Mouse (Mus musculus): ENCODE results near the gene Lamc1. TPM values are rescaled to one million over a fixed set of nuclear protein-coding genes. Genes with fewer than 3 reads are reported as not detected.

The Lamc1 gene
- 31.7 and 36.8 TPM in 2 replicates for polyA plus RNA-seq (2016; fragmentation: Nextera tagmentation; extraction: Ambion mirVana)

DNA sequence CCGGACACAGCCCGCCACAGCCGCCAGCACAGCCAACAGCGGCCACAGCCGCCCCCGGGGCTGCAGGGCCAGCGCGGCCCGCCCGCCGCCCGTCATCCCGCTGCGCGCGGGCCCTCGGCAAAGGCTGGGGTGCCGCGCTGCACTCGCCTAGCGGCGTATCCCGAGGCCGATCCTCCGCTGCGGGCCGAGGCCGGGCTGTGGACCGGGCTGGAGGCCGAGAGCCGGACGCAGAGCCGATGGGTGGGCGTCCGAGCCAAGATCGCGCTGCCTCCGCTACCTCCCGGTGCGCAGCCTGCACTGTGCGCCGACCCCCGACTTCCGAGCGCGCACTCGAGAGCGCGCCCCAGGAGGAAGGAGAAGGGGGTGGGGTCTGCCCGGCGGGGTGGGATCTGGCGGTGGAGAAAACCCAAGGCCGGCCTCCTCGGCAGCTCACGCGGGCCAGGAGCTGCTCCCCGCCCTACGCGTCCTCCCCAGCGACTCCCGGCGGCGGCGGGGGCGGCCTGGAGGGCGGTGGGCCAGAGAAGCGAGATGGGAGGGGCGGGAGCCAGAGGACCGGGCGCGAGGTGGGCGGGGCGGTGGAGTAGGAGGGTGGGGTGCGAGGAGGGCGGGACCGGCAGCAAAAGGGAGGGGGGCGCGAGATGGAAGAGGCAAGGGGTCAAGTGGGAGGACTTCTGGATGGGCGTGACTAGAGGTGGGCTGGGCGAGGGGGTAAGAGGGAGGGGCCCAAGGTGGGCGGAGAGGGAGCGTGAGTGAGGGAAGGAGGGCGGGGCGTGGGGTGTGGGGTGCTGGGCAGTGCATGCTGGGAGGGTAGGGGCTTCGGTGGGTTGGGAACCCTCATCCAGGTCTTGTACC is at the start of gene Lamc1:
Gene Lamc1 (minus strand): TSS at position 343 of the 852 bp plus-strand sequence.
- H3K27ac ChIP-seq = peak within 1 kb of the TSS; percentile 82
- ATAC-seq (ENCODE audit: low FRiP score, low read depth) = peak; percentile 91

DNA sequence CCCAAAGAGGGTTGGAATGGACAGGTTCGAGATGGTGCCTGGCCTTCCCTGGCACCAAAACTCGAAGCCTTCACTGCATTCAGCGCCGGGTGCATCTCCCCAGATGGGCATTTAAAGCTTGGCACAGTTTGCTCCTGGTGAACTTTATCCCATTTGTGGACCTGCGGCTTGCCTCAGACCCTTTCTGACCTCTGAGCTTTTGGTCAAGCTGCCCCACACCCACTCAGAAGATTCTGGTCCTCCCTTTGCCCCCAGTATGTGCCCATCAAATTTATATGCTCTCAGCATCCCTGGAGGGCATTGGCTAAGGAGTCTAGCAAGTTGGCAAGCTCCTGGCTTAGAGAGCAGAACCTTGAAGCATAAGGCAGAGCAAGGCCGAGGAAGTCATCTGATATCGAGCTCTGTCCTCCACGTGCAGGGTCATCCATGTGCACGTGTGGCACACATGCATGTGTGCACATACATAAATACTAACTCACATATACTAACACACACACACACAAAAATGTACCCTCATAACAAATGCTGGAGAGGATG is 48.2 kb upstream of the Lamc1 start:
- H3K9me3 ChIP-seq = no peaks in the 10 kb centered on the region
- ATAC-seq (ENCODE audit: low FRiP score, low read depth) = no peak
- WGBS = 95% methylated on average over 9 of the region's 9 CpGs
- H3K4me3 ChIP-seq = no peak overlapping the region
- H3K4me1 ChIP-seq = no peaks in the 10 kb centered on the region
- H3K9ac ChIP-seq = no peak overlapping the region
- no peak overlapping the region for H3K27ac ChIP-seq
- no peaks in the 10 kb centered on the region for H3K27me3 ChIP-seq (replicated peaks)
- no peaks in the 10 kb centered on the region for H3K36me3 ChIP-seq
- no peak overlapping the region for H3K4me2 ChIP-seq (replicated peaks)

More for the DNA sequence above, at the start of gene Lamc1:
- Histone ChIP-seq H3K9ac (peak within 1 kb of the TSS; percentile 95), H3K27me3 (replicated peaks) (no peaks in the 10 kb centered on the region), H3K4me2 (replicated peaks) (peak within 1 kb of the TSS; percentile 97), H3K9me3 (no peaks in the 10 kb centered on the region), H3K36me3 (no peaks in the 10 kb centered on the region), H3K4me3 (peak within 1 kb of the TSS; percentile 94), H3K4me1 (peaks cover 25% of the 10 kb centered on the region)
- under 1% methylated on average over 77 of the region's 85 CpGs for WGBS

DNA sequence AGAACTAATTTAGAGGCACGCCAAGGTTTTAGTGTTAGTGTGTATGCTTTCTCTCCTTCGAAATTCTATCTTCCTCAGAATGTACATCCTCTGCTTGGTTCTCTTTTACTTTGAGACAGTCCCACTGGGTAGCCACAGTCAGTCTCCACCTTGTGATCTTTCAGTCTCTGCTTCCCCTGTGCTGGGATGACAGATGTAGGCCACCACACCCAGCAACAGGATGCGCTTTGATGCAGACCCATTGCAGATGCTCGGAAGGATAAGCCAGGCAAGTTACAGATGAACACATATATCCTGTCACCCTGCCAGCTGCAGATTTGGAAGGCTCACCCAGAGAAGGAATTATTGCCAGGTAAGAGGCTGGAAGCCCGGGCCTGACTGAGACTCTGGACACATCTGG is 47.2 kb upstream of the Lamc1 start:
- Histone ChIP-seq H3K4me3 (no peak overlapping the region), H3K9me3 (no peaks in the 10 kb centered on the region), H3K4me2 (replicated peaks) (no peak overlapping the region), H3K9ac (no peak overlapping the region), H3K27ac (no peak overlapping the region), H3K27me3 (replicated peaks) (no peaks in the 10 kb centered on the region), H3K36me3 (no peaks in the 10 kb centered on the region), H3K4me1 (no peaks in the 10 kb centered on the region)
- 88% methylated on average over 5 of the region's 5 CpGs for WGBS
- no peak for ATAC-seq (ENCODE audit: low FRiP score, low read depth)

DNA sequence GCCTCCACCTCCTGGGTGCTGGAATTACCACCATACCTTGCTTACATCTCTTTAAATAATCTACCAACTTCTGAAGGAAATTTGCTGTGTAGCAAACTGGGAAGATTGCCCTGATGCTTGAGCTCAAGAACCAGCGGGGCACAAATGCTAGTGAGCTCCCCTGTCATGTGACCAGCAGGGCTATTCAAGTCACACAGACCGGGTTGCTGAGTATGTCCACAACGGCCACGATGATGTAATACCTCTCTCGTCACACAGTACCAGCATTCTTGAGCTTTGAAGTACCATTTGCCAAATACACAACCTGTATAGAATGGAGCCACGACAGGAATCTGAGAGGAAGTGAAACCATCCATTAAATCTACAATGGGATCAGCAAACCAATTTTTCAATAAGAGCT is 46.0 kb upstream of the Lamc1 start:
- ATAC-seq (ENCODE audit: low FRiP score, low read depth) = no peak
- H3K27me3 ChIP-seq (replicated peaks) = no peaks in the 10 kb centered on the region
- H3K4me1 ChIP-seq = no peaks in the 10 kb centered on the region
- H3K4me2 ChIP-seq (replicated peaks) = no peak overlapping the region
- no peak overlapping the region for H3K27ac ChIP-seq
- no peaks in the 10 kb centered on the region for H3K9me3 ChIP-seq
- WGBS = 71% methylated on average over 6 of the region's 6 CpGs
- no peaks in the 10 kb centered on the region for H3K36me3 ChIP-seq
- no peak overlapping the region for H3K9ac ChIP-seq
- H3K4me3 ChIP-seq = no peak overlapping the region

DNA sequence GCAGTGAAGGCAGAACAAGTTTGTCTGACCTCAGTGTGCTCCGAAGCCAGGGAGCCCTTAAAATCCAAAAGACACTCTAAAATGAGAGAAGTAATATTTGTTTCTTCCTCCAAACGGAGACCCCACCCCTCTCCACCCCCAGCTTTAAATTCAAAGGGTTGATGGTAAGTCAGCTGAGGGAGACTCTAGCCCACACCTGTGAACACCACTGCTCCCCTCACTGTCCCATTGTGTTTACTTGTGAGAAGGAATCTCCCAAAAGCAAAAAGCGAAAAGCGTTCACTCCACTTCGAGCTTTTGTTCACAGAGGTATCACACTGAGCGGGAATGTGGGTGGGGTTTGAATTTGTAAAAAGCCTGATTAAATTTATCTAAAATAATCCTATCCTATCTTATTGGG is 43.9 kb upstream of the Lamc1 start:
- Histone ChIP-seq H3K27me3 (replicated peaks) (no peaks in the 10 kb centered on the region), H3K27ac (no peak overlapping the region), H3K4me3 (no peak overlapping the region), H3K4me2 (replicated peaks) (no peak overlapping the region), H3K9ac (no peak overlapping the region), H3K9me3 (no peaks in the 10 kb centered on the region), H3K4me1 (no peaks in the 10 kb centered on the region), H3K36me3 (no peaks in the 10 kb centered on the region)
- no peak for ATAC-seq (ENCODE audit: low FRiP score, low read depth)
- 24% methylated on average over 6 of the region's 6 CpGs for WGBS

DNA sequence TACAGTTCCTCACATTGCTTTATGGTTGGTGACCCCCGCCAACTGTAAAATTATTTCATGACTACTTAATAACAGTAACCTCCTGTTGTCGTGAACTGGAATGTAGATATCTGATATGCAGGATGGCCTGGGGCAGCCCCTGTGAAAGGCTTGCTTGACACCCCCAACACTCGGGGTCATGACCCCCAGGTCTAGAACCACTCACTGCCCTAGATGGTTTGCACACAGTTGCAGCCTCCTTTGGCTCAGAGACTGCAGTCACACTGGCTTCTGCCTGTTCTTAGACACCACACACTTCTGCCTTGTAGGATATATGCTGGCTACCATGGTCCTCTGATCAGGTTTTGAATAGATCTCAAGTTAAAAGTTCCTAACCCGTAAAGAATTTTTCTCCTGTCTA is 41.5 kb upstream of the Lamc1 start:
- H3K27me3 ChIP-seq (replicated peaks) = no peaks in the 10 kb centered on the region
- H3K9ac ChIP-seq = no peak overlapping the region
- no peak overlapping the region for H3K4me2 ChIP-seq (replicated peaks)
- H3K4me1 ChIP-seq = no peaks in the 10 kb centered on the region
- no peaks in the 10 kb centered on the region for H3K9me3 ChIP-seq
- H3K36me3 ChIP-seq = no peaks in the 10 kb centered on the region
- ATAC-seq (ENCODE audit: low FRiP score, low read depth) = no peak
- WGBS = 84% methylated on average over 4 of the region's 4 CpGs
- H3K27ac ChIP-seq = no peak overlapping the region
- H3K4me3 ChIP-seq = no peak overlapping the region

DNA sequence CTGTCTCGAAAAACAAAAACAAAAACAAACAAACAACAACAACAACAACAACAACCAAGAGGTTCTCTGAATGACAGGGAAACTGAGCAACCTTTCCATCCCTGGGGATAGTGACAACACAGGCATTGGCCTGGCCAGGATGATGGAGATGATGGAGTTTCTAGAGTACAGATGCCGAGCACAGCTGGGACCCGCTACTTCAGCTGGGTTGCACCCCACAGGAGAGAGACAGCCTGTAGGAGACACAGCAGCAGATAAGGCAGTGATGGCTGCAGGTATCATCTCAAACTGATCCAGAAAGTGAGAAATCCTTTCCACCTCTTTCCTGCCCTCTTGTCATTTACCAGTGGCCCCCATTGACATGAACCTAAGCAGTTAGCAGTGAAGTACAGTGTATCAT is 39.3 kb upstream of the Lamc1 start:
- 86% methylated on average over 3 of the region's 3 CpGs for WGBS
- Histone ChIP-seq H3K4me1 (no peaks in the 10 kb centered on the region), H3K27ac (no peak overlapping the region), H3K4me3 (no peak overlapping the region), H3K9ac (no peak overlapping the region), H3K9me3 (no peaks in the 10 kb centered on the region), H3K36me3 (no peaks in the 10 kb centered on the region), H3K4me2 (replicated peaks) (no peak overlapping the region), H3K27me3 (replicated peaks) (no peaks in the 10 kb centered on the region)
- no peak for ATAC-seq (ENCODE audit: low FRiP score, low read depth)

DNA sequence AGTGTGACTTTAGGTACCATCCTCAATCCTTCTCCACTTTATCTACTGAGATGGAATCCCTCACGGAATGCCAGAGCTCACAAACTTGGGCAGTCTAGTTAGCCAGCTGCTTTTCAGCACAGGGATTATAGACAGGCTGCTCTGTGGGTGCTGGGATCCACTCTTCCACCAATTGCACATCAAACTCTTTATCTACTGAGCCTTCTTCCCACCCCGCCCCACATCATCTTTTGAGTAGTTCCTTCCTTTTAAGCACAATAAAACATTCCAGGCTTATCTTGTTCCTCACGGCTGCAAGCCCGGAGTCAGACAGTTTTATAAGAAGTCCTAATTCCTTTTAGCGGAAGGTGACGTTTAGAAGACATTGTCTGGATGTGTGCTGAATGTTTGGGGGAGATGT is 36.4 kb upstream of the Lamc1 start:
- WGBS = 86% methylated on average over 6 of the region's 6 CpGs
- H3K9ac ChIP-seq = no peak overlapping the region
- H3K4me1 ChIP-seq = no peaks in the 10 kb centered on the region
- H3K9me3 ChIP-seq = no peaks in the 10 kb centered on the region
- no peak overlapping the region for H3K4me3 ChIP-seq
- ATAC-seq (ENCODE audit: low FRiP score, low read depth) = no peak
- H3K27ac ChIP-seq = no peak overlapping the region
- no peaks in the 10 kb centered on the region for H3K27me3 ChIP-seq (replicated peaks)
- H3K4me2 ChIP-seq (replicated peaks) = no peak overlapping the region
- no peaks in the 10 kb centered on the region for H3K36me3 ChIP-seq

DNA sequence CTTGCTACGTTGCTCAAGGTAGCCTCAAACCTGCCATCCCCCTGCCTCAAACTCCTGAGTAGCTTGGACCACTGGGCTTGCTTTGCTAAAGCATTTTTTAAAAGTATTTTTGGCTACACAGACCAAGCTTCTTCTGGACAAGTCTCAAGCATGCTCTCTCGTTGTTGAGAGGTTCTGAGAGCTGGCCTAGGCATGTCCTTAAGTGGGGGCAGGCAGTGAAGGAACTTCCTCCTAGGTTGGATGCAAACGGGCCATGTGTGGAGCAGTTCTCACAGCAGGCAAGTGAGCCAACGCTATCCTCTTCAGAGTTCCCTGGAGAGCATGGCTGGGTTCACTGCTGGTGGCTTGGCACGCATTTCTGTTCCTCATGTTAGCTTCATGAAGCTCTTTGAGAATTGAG is 34.5 kb upstream of the Lamc1 start:
- Histone ChIP-seq H3K4me1 (no peaks in the 10 kb centered on the region), H3K27me3 (replicated peaks) (no peaks in the 10 kb centered on the region), H3K9ac (no peak overlapping the region), H3K27ac (no peak overlapping the region), H3K9me3 (no peaks in the 10 kb centered on the region), H3K36me3 (no peaks in the 10 kb centered on the region), H3K4me3 (no peak overlapping the region), H3K4me2 (replicated peaks) (no peak overlapping the region)
- no peak for ATAC-seq (ENCODE audit: low FRiP score, low read depth)
- 69% methylated on average over 5 of the region's 5 CpGs for WGBS

DNA sequence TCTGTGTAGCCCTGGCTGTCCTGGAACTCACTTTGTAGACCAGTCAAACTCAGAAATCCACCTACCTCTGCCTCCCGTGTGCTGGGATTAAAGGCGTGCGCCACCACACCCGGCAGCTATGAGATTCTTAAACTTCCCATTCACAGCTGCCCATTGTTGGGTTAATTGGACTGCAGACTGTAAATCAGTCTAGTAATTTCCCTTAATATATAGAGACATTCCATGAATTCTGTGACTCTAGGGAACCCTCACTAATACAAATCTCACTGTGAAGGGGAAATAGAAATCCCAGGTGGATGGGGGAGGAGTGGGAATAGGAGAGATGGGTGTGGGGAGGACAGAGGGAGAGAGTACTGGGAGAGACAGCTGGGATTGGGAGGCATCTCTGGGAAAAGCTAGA is 29.3 kb upstream of the Lamc1 start:
- Histone ChIP-seq H3K27me3 (replicated peaks) (no peaks in the 10 kb centered on the region), H3K9ac (no peak overlapping the region), H3K4me3 (no peak overlapping the region), H3K9me3 (no peaks in the 10 kb centered on the region), H3K36me3 (no peaks in the 10 kb centered on the region), H3K4me1 (no peaks in the 10 kb centered on the region), H3K4me2 (replicated peaks) (no peak overlapping the region), H3K27ac (no peak overlapping the region)
- ATAC-seq (ENCODE audit: low FRiP score, low read depth) = no peak
- WGBS = 86% methylated on average over 4 of the region's 4 CpGs

DNA sequence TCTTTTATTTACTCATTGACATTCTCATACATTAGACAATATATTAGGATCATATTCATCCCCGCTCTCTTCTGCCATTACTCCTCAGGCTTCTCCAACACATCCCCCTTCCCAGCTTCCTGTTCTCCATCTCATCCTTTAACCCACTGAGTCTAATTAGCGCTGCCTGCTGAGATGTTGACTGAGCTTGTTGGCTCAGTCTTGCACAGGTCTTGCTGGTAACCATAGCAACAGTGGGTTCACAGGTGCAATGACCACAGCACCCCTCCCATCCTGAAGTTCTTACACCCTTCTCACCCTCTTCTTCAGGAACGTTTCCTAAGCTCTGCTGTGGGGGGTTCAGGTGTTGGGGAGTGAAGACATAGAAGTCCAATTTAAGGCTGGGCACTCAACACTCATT is 28.0 kb upstream of the Lamc1 start:
- H3K27ac ChIP-seq = no peak overlapping the region
- no peak overlapping the region for H3K4me3 ChIP-seq
- H3K9ac ChIP-seq = no peak overlapping the region
- 58% methylated on average over 3 of the region's 3 CpGs for WGBS
- no peaks in the 10 kb centered on the region for H3K27me3 ChIP-seq (replicated peaks)
- no peak for ATAC-seq (ENCODE audit: low FRiP score, low read depth)
- H3K4me2 ChIP-seq (replicated peaks) = no peak overlapping the region
- H3K4me1 ChIP-seq = no peaks in the 10 kb centered on the region
- H3K36me3 ChIP-seq = no peaks in the 10 kb centered on the region
- H3K9me3 ChIP-seq = no peaks in the 10 kb centered on the region

DNA sequence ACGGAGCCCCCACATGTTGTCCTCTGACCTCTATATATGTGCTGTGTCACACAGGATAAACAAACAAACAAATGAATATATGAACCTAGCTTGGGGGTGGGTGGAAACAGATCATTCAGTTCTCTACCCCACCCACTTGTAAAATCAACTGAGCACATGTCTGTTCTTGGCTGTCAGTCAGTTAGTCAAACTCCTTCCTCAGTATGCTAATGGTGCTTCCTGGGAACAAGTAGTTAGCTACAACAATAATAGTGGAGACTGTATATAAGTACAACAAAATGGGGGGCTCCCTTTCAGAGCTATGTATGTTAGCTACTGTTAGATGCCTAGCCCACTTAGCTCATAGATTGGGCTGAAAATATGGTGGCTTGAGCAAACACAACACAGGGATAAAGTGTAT is 24.6 kb upstream of the Lamc1 start:
- 93% methylated on average over 1 of the region's 1 CpGs for WGBS
- no peaks in the 10 kb centered on the region for H3K36me3 ChIP-seq
- no peak overlapping the region for H3K27ac ChIP-seq
- ATAC-seq (ENCODE audit: low FRiP score, low read depth) = no peak
- H3K4me1 ChIP-seq = no peaks in the 10 kb centered on the region
- no peaks in the 10 kb centered on the region for H3K9me3 ChIP-seq
- no peaks in the 10 kb centered on the region for H3K27me3 ChIP-seq (replicated peaks)
- H3K4me3 ChIP-seq = no peak overlapping the region
- H3K4me2 ChIP-seq (replicated peaks) = no peak overlapping the region
- H3K9ac ChIP-seq = no peak overlapping the region

DNA sequence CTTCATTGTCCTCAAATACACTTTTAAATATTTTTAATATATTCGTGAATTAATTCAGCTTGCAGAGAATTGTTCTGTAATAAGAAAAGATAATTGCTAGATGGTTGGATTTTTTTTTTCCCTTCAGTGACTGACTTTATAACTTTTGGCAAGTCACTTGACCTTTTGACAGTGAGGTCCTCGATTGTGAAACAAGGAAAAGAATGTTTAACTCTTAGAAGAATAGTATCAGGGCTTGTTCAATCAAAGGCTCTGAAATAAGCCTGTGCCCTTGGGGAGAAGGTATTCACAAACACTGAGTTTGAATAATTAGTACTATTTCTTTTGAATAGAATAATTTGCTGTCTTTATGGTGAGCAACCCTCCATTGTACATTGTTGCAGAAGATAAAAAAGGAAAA is 21.9 kb upstream of the Lamc1 start:
- no peak overlapping the region for H3K27ac ChIP-seq
- 46% methylated on average over 2 of the region's 2 CpGs for WGBS
- H3K36me3 ChIP-seq = no peaks in the 10 kb centered on the region

More for the DNA sequence above, 21.9 kb upstream of the Lamc1 start:
- H3K9me3 ChIP-seq = no peaks in the 10 kb centered on the region
- H3K27me3 ChIP-seq (replicated peaks) = no peaks in the 10 kb centered on the region
- no peak for ATAC-seq (ENCODE audit: low FRiP score, low read depth)
- no peak overlapping the region for H3K4me3 ChIP-seq
- H3K9ac ChIP-seq = no peak overlapping the region
- H3K4me1 ChIP-seq = no peaks in the 10 kb centered on the region
- H3K4me2 ChIP-seq (replicated peaks) = no peak overlapping the region
